Mouse (Mus musculus): Measurements from ENCODE around the gene Zfp105. TPM values are rescaled to one million over a fixed set of nuclear protein-coding genes. Genes with fewer than 3 reads are reported as not detected.

Gene Zfp105
- total RNA-seq (2021), result 1 to 10 TPM; 5.6 to 5.9 TPM
- long read RNA-seq, experiment 1, partial matches to known transcripts, result 3 of 7 reads
- long read RNA-seq, experiment 1, other reads (novel, unspliced or antisense), result 2 of 7 reads
- long read RNA-seq, experiment 2, result 0 reads

GRCm38 (mm10) chr9:122922936-122923381 lies at the start of gene Zfp105:
Gene Zfp105, plus strand, starts transcription at chr9:122923072.
- DNase-seq, result peak; percentile 75

DNA sequence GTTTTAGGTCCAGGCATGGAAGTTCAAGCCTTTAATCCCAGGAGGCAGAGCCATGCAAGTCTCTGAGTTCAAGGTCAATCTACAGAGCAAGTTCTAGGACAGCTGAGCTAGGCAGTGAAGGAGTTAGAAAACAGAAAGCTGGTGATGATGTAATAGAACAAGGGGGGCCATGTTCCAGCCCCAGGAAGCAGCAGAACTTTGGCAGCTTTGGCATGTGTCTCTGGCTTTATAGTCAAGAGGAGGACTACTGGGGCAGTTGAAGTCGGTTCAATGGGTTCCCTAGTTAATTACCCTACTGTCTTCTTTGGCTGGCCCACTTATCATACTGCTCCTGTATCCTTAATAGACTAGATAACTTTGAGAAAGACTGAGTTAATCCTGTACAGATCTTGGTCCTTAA lies 48.2 kb upstream of the Zfp105 start:
- DNase-seq, result no peak

- DNase-seq, result no peak
Measured at GRCm38 (mm10) chr9:122875145-122875544, 47.7 kb upstream of the Zfp105 start.

- no peak for DNase-seq
Measured at GRCm38 (mm10) chr9:122885385-122885784, 37.5 kb upstream of the Zfp105 start, which contains the start of gene Zkscan7. Gene Zkscan7, plus strand, starts transcription at chr9:122885685.

- DNase-seq, result peak; percentile 72
Measured at GRCm38 (mm10) chr9:122886372-122887179, 36.3 kb upstream of the Zfp105 start.

DNA sequence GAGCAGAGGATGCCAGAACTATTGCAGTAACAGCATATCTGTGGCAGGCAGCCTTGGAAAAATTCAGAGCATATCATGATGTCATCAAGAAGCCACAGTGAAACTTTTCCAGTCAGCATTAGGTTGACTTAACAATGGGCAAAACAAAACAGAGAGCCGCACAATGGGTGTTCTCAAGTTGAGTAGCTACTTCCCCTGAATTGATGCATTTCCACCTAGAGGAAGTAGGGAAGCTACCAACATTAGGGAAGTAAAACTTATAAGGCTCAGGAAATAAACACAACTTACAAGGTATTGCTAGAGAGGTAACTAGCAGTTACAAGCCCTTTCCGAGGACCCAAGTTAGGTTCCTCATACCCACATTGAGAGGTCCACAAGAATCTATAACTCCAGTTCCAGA lies 21.8 kb upstream of the Zfp105 start:
- no peak for DNase-seq

- DNase-seq, result peak; percentile 66
Measured at GRCm38 (mm10) chr9:122902717-122903535, 19.9 kb upstream of the Zfp105 start.

DNA sequence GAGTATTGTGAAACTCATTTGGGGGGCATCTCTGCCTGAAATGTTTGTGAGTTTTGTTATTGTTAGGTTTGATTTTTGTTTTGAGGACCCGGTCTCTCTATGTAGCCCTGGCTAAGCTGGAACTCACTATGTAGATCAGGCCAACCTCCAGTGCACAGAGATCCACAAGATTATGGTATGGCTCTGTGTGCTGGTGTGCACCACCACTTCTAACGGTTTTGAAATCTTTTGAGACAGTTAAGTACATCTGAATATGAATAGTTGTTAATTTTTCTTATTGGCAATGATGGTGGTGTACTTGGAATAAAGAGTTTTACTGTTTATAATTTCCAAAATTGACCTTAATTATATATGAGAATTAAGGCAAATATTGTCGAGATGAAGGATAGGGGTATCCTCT lies 436 bp upstream of the Zfp105 start:
- no peak for DNase-seq

DNA sequence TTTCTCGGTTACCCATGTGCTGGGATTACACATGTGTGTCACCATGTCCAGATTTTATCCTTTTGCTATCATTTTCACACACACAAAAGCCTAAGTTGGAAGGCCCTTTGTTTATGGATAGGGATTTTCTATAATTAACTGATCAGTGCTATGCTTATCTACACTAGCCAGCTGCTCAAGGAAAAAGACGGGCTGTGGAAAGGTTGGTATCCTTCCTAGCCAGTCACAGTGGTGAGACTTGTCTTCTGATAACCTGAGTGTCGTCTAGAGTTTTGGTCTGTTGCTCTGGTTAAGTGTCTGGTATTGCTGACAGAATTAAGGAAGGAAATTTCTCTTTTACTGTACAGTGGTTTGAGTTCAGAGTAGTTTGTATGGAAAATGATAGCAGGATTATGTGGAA lies 6.0 kb downstream of the Zfp105 start:
- DNase-seq, result no peak

DNA sequence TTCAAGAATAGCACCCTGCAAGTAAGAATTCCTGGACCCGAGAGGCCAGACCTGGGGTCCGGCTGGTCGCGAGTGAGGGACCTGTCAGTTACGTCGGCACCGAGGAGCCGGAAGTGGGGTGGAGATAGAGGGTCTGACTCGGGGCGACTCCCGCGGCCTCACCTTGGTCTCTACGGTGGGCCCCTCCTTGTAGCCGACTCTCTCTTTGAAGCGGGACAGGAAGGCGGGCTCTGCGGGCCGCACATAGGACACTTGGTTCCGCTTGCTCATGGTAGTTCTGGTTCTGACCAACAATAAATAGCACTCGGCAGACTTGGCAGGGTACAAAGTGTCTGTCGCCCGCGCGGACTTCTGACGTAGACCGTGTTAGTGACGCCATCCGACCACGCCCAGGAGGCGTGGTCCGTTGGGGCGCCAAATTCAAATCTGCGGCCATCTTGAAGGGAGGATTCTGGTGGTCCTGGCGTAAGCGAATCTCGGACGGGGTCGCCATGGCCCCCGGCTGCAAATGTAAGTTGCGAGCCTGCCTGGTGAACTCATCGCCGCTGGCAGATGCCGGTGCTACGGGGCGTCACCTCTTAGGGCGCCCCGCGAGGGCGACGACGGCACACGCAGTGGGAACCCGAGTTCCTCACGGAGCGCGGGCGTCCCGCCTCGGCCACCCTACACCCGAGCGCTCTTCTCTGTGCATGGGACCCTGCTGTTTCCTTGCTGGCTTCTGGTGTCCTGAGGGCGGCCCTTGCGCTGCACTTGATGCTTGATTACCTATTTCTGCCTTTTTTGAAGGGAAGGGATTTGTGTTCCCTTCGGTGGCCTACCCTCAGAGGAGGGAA lies 28.0 kb downstream of the Zfp105 start, which contains the start of the genes 1110059G10Rik and Kif15:
Gene 1110059G10Rik (minus strand): TSS at position 358 of the 833 bp plus-strand sequence.
Gene Kif15 (plus strand): TSS at position 404 of the 833 bp plus-strand sequence.
- peak; percentile 96 for DNase-seq

Other genes with a start within 250 kb of the Zfp105 start
- gene Topaz1, start 175.7 kb upstream of the Zfp105 start, total RNA-seq (2021), result not detected
- 10 to 100 TPM; 14.2 to 19.0 TPM for gene Tcaim, start 117.5 kb upstream of the Zfp105 start, total RNA-seq (2021)
- gene Gm35549, start 79.0 kb upstream of the Zfp105 start, total RNA-seq (2021), result not detected
- gene Zfp445, start 57.1 kb upstream of the Zfp105 start, total RNA-seq (2021), result 100 to 1,000 TPM in 1 of 2 experiments, 10 to 100 TPM in 1; 93.7 to 136 TPM
- 10 to 100 TPM in 1 of 2 experiments, 1 to 10 TPM in 1; 8.5 to 12.5 TPM for gene Zkscan7, start 37.4 kb upstream of the Zfp105 start, total RNA-seq (2021)
- gene 1110059G10Rik, start 27.9 kb downstream of the Zfp105 start, total RNA-seq (2021), result 10 to 100 TPM; 28.0 to 28.3 TPM
- 10 to 100 TPM; 11.3 to 15.4 TPM for gene Kif15, start 28.0 kb downstream of the Zfp105 start, total RNA-seq (2021)
- 10 to 100 TPM; 15.0 to 18.4 TPM for gene Tmem42, start 98.3 kb downstream of the Zfp105 start, total RNA-seq (2021)
- under 1 TPM; 0.21 to 0.82 TPM for gene Tgm4, start 111.7 kb downstream of the Zfp105 start, total RNA-seq (2021)
- gene Zdhhc3, start 190.1 kb downstream of the Zfp105 start, total RNA-seq (2021), result 10 to 100 TPM; 54.8 to 61.9 TPM
- 10 to 100 TPM; 40.7 to 44.3 TPM for gene Exosc7, start 190.1 kb downstream of the Zfp105 start, total RNA-seq (2021)
- 10 to 100 TPM; 51.8 to 56.9 TPM for gene Clec3b, start 227.9 kb downstream of the Zfp105 start, total RNA-seq (2021)

Data from adrenal gland, postnatal 10 days (tissue).